Mouse (Mus musculus): ENCODE measurements at regions not wholly inside any gene's neighbourhood (a gene's known extent, or its start where the extent isn't known, plus 50 kb on each side); places are given as distances from the start of the nearest gene placed in this dataset.

- TF ChIP-seq CTCF (IDR thresholded peaks at IDR 0.05; ENCODE audit: extremely low read depth, insufficient read depth, low read length) (no peak), POLR2A (IDR thresholded peaks at IDR 0.05; ENCODE audit: extremely low read depth, insufficient read depth, low read length) (no peak)
These were observed 55.6 kb upstream of the Pias1 start for GRCm38 (mm10) chr9:63043304-63043703.
